Mouse (Mus musculus) urinary bladder, postnatal 25 days (tissue): Measurements from ENCODE around the gene Surf4.
"Not testable (repeated sequence)": the region's sequence is repeated elsewhere in the genome, so short reads cannot be mapped to it uniquely, and the experiment has no call there.

Source experiments
- DNase-seq: peaks from one replicate; pipeline ENCODE4 v3.0.0; 2022; ENCODE audit warnings: low spot score

Surf4 gene

DNA sequence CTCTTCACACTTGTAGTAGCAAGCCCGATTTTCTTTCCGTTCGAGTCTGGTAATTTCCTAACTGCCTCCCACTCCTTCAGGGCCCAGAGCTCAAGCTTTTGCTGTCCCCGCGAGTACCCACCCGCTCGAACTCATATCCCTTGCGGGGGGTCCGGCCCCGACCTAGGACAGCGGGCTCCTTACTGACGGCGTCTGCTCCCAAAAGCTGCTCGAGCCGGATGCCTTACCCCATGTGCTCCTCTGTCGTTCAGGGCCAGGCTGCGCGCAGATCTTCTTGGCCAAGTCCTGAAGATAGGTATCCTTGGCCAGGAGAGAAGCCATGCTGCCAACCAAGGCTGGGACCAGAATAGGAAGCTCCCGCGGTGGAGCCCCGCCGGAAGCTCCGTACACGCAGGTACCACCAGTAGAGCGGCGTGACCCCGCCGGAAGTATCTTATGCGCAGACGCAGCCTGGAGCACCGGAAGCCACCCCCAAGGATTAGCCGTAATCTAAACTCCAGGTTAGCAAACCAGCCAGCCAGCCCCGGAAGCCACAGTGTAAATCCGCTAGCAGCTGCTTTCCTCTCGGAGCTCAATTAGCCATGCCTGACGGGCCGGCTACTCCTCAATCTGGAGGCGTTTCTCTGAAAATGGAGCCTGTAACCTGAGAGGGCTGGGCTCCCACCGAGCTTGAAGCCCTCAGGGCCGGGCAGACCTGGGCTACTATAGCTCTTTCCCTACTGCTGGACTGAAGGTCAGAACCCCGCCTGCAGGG lies 31.1 kb downstream of the Surf4 start, which contains the start of gene Surf6:
Surf6 (minus strand) TSS at position 413 of the 754 bp plus-strand sequence.
- peak; percentile 86 for DNase-seq

DNA sequence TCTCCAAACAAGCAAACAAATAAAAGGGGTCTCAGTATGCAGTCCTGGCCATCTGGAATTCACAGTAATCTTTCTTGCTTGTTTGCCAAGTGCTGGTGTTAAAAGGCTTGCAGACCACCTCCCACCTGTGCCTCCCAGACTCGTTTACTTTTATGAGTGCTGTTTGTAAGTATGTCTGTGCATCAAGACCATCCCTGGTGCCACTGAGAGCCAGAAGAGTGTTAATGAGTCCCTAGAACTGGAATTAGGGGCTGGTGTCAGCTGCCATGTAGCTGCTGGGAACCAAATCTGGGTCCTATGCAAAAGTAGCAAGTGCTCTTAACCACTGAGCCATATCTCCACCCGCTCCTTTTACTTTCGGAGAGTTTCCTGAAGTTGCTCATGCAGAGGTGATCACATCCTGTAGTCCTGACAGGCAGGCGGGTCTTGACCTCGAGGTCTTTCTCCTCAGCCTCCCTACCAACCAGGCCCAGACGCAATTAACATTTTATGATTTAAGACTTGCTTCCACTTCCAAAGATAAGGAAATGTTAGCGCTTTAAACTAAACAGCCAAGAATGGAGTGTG lies 31.8 kb downstream of the Surf4 start:
- DNase-seq: no peak

DNA sequence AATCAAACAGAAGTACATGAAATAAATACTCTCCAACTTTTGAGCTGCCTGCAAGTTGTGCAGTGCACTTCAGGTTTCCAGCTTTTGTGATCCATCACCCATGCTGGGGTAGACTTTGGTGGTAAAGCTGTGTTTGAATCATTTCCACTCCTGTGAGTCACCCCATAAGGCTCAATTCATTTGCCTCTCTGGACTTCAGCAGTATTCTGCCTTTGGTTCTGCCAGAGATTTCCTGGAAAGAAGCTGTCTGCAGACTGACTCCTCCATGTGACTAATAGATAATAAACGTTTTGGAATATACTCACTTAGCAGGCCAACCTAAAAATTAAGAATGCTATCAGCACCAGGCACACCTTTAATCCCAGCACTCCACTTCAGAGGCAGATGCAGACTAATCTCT lies 33.0 kb downstream of the Surf4 start:
- DNase-seq: no peak

DNA sequence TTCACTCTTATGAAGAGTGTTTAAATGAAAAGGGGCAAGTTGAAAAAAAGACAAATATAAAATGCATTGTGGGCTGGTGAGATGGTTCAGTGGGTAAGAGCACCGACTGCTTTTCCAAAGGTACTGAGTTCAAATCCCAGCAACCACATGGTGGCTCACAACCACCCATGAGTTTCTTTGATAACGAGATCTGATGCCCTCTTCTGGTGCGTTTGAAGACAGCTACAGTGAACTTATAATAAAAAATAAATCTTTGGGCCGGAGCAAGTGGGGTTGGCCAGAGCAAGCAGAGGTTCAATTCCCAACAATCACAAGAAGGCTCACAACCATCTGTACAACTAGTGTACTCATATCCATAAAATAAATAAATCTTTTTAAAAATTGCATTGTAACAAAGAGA lies 37.8 kb downstream of the Surf4 start:
- DNase-seq: no peak

DNA sequence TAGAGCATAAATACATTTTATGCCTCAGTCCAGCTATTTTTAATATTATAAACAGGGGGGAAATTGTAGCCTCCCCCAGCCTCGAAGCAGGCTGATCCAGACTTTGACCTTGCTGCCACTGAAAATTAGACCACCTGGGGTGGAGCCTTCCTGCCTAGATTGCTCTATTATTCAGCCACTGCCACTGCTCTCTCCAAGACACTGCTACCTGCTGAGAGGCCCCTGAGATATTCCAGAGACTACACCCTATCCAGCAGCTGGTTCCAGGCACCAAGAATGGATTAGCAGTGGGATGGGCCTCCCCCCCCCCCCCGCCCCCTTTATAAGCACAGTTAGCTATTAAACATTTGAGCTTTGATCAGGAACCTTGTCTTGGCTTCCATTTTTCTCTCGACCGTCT lies 47.6 kb downstream of the Surf4 start:
- not testable (repeated sequence) for DNase-seq

DNA sequence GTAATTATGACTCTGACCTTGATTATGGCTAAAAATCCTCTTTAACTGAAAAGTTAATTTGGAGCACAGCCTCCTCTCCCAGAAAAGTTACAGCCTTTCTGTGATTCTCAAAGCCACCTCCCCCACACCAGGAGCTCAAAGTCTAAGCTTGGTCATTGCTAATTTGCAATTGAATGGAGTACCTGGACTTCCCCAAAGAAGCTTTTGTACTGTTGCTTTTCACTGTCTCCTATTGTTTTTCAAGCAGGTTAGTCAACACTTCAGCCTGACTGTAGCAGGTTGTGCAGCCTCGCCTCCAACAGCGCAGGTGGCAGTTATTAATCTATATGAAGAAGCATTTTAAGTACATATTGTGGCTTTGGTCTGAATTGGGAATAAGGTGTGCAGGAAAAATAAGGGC lies 48.2 kb downstream of the Surf4 start:
- not testable (repeated sequence) for DNase-seq

DNA sequence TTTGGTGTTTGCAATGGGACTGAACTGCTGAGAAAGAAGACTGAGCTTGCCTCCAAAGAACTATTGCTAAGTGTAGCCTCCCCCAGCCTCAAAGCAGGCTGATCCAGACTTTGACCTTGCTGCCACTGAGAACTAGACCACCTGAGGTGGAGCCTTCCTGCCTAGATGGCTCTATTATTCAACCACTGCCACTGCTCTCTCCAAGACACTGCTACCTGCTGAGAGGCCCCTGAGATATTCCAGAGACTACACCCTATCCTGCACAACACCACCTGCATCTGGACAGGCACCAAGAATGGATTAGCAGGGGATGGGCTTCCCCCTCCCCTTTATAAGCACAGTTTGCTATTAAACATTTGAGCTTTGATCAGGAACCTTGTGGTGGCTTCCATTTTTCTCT lies 55.2 kb downstream of the Surf4 start:
- DNase-seq: no peak

DNA sequence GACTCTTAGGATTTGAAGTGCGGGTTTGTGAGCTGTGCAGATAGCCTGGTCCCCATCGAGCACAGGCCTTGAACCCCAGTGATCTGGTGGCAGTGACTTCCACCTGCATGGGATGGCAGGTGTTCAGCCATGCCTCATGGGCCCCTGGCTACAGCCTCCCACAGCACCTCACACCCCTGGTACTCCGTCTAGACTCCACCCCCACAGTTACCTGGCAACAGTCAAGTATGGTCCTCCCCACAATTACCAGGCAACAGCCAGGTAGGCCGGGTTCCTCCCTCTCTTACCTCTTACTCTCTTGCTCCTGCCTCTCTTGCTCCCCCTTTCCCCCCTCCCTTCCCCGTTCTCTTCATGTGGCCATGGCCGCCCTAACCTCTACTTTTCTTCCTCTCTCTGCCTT lies 63.1 kb downstream of the Surf4 start:
- no peak for DNase-seq
